Mouse (Mus musculus) lung, embryonic 15.5 days (tissue): ENCODE results near the gene Ccdc175. TPM values are rescaled to one million over a fixed set of nuclear protein-coding genes. Genes with fewer than 3 reads are reported as not detected.
A peak's percentile ranks its signal among the peaks of the same experiment; 100 is the strongest.

ENCODE experiments used
- ATAC-seq: fragments of 200-750 bp; cut with Nextera tagmentation; 2 replicates; pipeline ENCODE4 v1.8.0; 2017; ENCODE audit warnings: moderate number of reproducible peaks, borderline replicate concordance; ENCODE audit not compliant: low FRiP score, low TSS enrichment; ENCODE audit errors: extremely low read depth
- H3K27ac ChIP-seq: fragments of 300-500 bp; sonication (generic); 2 replicates; pipeline ENCODE4 v1.5.1; 2015; ENCODE audit warnings: moderate library complexity, mild to moderate bottlenecking, inconsistent platforms
- H3K27me3 ChIP-seq: fragments of 300-500 bp; sonication (generic); 2 replicates; pipeline ENCODE4 v1.6.1; 2015; ENCODE audit warnings: inconsistent platforms
- H3K36me3 ChIP-seq: fragments of 300-500 bp; sonication (generic); 2 replicates; pipeline ENCODE4 v1.6.1; 2015; ENCODE audit warnings: inconsistent platforms
- H3K4me1 ChIP-seq: fragments of 300-500 bp; sonication (generic); 2 replicates; pipeline ENCODE4 v1.6.1; 2015; ENCODE audit warnings: inconsistent platforms
- H3K4me2 ChIP-seq: fragments of 300-500 bp; sonication (generic); 2 replicates; pipeline ENCODE4 v1.6.1; 2015; ENCODE audit warnings: inconsistent platforms, mild to moderate bottlenecking, moderate library complexity
- H3K4me3 ChIP-seq: fragments of 300-500 bp; sonication (generic); 2 replicates; pipeline ENCODE4 v1.5.1; 2015; ENCODE audit warnings: mild to moderate bottlenecking, inconsistent platforms
- H3K9ac ChIP-seq: fragments of 300-500 bp; sonication (generic); 2 replicates; pipeline ENCODE4 v1.6.1; 2015; ENCODE audit warnings: inconsistent platforms
- H3K9me3 ChIP-seq: fragments of 300-500 bp; sonication (generic); 2 replicates; pipeline ENCODE4 v1.6.1; 2016; ENCODE audit warnings: inconsistent platforms
- WGBS: fragments of 180-500 bp; shearing (Covaris S2); methylation state at CpG from one replicate; pipeline ENCODE4 v1.1.7; 2015; 5-methylcytosine and 5-hydroxymethylcytosine counted together
- polyA plus RNA-seq: library from polyadenylated mRNA; unstranded; fragments of >200 nt; fragmentation: Nextera tagmentation; extraction: Ambion mirVana; gene quantifications from 2 replicates; pipeline ENCODE4 v1.2.1, GENCODE M21; 2015

The Ccdc175 gene
- polyA plus RNA-seq, 1 experiment from 2014 or later = not detected

GRCm38 (mm10) chr12:72089802-72090201 is 95.0 kb downstream of the Ccdc175 start:
- Histone ChIP-seq H3K9me3 (no peaks in the 10 kb centered on the region), H3K9ac (no peak overlapping the region), H3K4me3 (no peak overlapping the region), H3K4me2 (no peak overlapping the region), H3K4me1 (peaks cover 18% of the 10 kb centered on the region), H3K27ac (no peak overlapping the region), H3K36me3 (peaks cover 29% of the 10 kb centered on the region), H3K27me3 (no peaks in the 10 kb centered on the region)
- 94% methylated on average over 4 of the region's 4 CpGs for WGBS
- ATAC-seq = no peak

- no peak; the same call in 1 of the 2 replicates for ATAC-seq
- Histone ChIP-seq H3K27ac (peak overlapping the region; percentile 97), H3K9ac (peak overlapping the region; percentile 81), H3K36me3 (peaks cover 5% of the 10 kb centered on the region), H3K4me1 (peaks cover 37% of the 10 kb centered on the region), H3K4me3 (peak overlapping the region; percentile 74), H3K4me2 (peak overlapping the region; percentile 74), H3K27me3 (no peaks in the 10 kb centered on the region), H3K9me3 (no peaks in the 10 kb centered on the region)
- WGBS = 2% methylated on average over 18 of the region's 18 CpGs
These were observed 98.5 kb downstream of the Ccdc175 start for GRCm38 (mm10) chr12:72086166-72086825.

DNA sequence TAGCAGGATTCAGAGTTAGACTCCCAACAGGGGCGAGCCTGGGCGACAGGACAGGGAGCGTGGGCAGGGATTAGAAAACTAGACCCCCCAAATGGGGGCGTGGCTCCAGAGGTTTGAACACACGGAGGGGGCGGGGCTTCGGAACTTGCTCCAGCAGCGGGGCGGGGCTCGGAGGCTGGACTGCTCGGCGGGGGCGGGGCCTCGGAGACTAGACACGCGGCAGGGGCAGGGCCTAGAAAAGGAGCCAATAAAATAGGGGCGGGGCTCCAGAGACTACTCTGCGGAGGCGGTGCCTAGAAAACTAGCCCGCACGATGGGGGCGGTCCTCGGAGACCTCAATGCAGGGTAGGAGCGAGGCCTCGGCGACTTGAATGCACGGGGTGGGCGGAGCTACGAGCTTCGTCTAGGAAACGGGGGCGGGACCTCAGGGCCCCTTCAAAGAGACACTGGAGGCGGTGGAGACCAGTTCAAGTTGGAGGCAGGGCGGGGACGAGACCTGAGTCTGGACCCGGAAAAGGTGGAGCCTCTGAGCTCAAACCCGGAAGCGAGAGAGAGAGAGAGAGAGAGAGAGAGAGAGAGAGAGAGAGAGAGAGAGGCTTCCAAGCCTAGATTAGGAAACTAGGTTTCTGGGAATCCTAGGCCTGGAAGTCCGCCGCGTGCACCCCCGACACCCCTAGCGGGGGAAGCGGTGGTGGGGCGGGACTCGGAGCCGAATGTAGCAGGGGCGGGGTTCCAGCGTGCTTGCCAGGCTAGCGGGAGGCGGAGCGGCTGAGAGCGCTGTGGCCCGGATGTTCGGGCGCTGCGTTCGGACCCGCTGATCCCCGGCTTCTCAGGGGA is 99.3 kb downstream of the Ccdc175 start, which contains the start of the genes L3hypdh and Jkamp:
Gene L3hypdh (minus strand): TSS at position 111 of the 837 bp plus-strand sequence.
Gene Jkamp (plus strand): TSS at position 261 of the 837 bp plus-strand sequence.
- Histone ChIP-seq H3K27ac (peak within 1 kb of the TSS; percentile 97), H3K9ac (peak within 1 kb of the TSS; percentile 81), H3K36me3 (peaks cover 2% of the 10 kb centered on the region), H3K4me1 (peaks cover 37% of the 10 kb centered on the region), H3K9me3 (no peaks in the 10 kb centered on the region), H3K4me2 (peak within 1 kb of the TSS; percentile 85), H3K4me3 (peak within 1 kb of the TSS; percentile 74), H3K27me3 (no peaks in the 10 kb centered on the region)
- ATAC-seq = peak; percentile 97
- WGBS = under 1% methylated on average over 60 of the region's 60 CpGs

- Histone ChIP-seq H3K9me3 (no peaks in the 10 kb centered on the region), H3K9ac (peak overlapping the region; percentile 47), H3K4me3 (peak overlapping the region; percentile 74), H3K4me1 (peaks cover 37% of the 10 kb centered on the region), H3K36me3 (no peaks in the 10 kb centered on the region), H3K27ac (peak overlapping the region; percentile 82), H3K4me2 (peak overlapping the region; percentile 85), H3K27me3 (no peaks in the 10 kb centered on the region)
- under 1% methylated on average over 31 of the region's 31 CpGs for WGBS
- no peak; the same call in none of the 2 replicates for ATAC-seq
These were observed 99.9 kb downstream of the Ccdc175 start for GRCm38 (mm10) chr12:72085024-72085328.

GRCm38 (mm10) chr12:72084261-72085023 is 100.4 kb downstream of the Ccdc175 start:
- H3K4me1 ChIP-seq = peaks cover 37% of the 10 kb centered on the region
- peak; percentile 0; the same call in 1 of the 2 replicates for ATAC-seq
- no peaks in the 10 kb centered on the region for H3K36me3 ChIP-seq
- WGBS = 2% methylated on average over 46 of the region's 46 CpGs
- H3K27ac ChIP-seq = peak overlapping the region; percentile 82
- H3K27me3 ChIP-seq = no peaks in the 10 kb centered on the region
- no peaks in the 10 kb centered on the region for H3K9me3 ChIP-seq
- peak overlapping the region; percentile 47 for H3K9ac ChIP-seq
- H3K4me2 ChIP-seq = peak overlapping the region; percentile 85
- H3K4me3 ChIP-seq = peak overlapping the region; percentile 74

GRCm38 (mm10) chr12:72083265-72083664 is 101.6 kb downstream of the Ccdc175 start:
- no peaks in the 10 kb centered on the region for H3K36me3 ChIP-seq
- peaks cover 36% of the 10 kb centered on the region for H3K4me1 ChIP-seq
- H3K4me3 ChIP-seq = no peak overlapping the region
- H3K27ac ChIP-seq = no peak overlapping the region
- no peak for ATAC-seq
- H3K9ac ChIP-seq = no peak overlapping the region
- no peaks in the 10 kb centered on the region for H3K27me3 ChIP-seq
- H3K9me3 ChIP-seq = no peaks in the 10 kb centered on the region
- 77% methylated on average over 9 of the region's 9 CpGs for WGBS
- H3K4me2 ChIP-seq = no peak overlapping the region

DNA sequence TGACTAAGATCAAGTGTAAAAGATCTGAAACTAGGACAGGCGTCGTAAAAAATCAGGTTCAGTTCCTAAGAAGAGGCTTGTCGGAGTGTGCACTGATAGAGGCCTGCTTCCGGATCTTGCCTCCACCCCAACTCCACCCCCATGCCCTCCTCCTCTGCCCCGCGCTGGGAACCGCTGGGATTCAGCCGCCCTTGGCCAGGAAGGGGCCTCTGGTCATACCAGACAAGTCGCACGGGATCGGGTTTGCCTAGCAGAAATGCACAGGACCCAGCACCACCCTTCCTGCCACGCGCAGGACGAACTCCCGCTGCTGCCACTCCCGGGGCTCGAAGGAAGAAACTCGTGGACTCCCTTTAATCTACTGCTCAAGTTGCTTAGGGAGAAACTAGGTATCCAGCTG is 102.5 kb downstream of the Ccdc175 start:
- H3K9me3 ChIP-seq = no peaks in the 10 kb centered on the region
- WGBS = 12% methylated on average over 18 of the region's 18 CpGs
- no peaks in the 10 kb centered on the region for H3K27me3 ChIP-seq
- no peak for ATAC-seq
- peak overlapping the region; percentile 50 for H3K4me2 ChIP-seq
- peaks cover 27% of the 10 kb centered on the region for H3K4me1 ChIP-seq
- H3K4me3 ChIP-seq = no peak overlapping the region
- H3K36me3 ChIP-seq = no peaks in the 10 kb centered on the region
- no peak overlapping the region for H3K27ac ChIP-seq
- no peak overlapping the region for H3K9ac ChIP-seq

- Histone ChIP-seq H3K4me2 (peak overlapping the region; percentile 50), H3K9me3 (no peaks in the 10 kb centered on the region), H3K4me1 (peaks cover 25% of the 10 kb centered on the region), H3K4me3 (no peak overlapping the region), H3K9ac (no peak overlapping the region), H3K36me3 (0 out of 2 replicates have a peak, but pooled peaks cover under 1% of the 10 kb centered on the region), H3K27me3 (no peaks in the 10 kb centered on the region), H3K27ac (no peak overlapping the region)
- no peak for ATAC-seq
- 62% methylated on average over 3 of the region's 3 CpGs for WGBS
These were observed 102.9 kb downstream of the Ccdc175 start for GRCm38 (mm10) chr12:72081961-72082360.

DNA sequence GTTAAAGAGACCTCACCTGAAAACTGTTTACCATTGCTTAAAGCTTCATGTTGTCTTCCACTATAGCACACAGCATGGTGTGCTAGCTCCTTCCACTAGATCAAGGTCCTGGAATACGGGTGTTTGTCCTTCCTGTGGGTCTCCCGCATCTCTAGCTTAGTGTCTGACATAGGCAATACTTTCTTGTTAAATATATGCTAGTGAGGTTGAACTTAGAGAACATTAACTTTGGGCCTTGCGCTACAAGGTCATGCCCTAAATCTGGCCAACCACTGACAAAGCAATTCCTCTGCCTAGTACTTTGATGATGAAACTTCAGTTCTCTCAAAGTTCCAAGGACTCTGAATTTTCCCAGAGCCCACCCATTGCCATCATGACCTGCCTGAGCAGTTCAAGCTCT is 106.6 kb downstream of the Ccdc175 start:
- no peak for ATAC-seq
- no peaks in the 10 kb centered on the region for H3K9me3 ChIP-seq
- H3K4me3 ChIP-seq = no peak overlapping the region
- H3K4me2 ChIP-seq = no peak overlapping the region
- H3K9ac ChIP-seq = no peak overlapping the region
- peaks cover 9% of the 10 kb centered on the region for H3K4me1 ChIP-seq
- WGBS = 88% methylated on average over 3 of the region's 3 CpGs
- H3K36me3 ChIP-seq = 0 out of 2 replicates have a peak, but pooled peaks cover 4% of the 10 kb centered on the region
- H3K27me3 ChIP-seq = no peaks in the 10 kb centered on the region
- H3K27ac ChIP-seq = no peak overlapping the region

DNA sequence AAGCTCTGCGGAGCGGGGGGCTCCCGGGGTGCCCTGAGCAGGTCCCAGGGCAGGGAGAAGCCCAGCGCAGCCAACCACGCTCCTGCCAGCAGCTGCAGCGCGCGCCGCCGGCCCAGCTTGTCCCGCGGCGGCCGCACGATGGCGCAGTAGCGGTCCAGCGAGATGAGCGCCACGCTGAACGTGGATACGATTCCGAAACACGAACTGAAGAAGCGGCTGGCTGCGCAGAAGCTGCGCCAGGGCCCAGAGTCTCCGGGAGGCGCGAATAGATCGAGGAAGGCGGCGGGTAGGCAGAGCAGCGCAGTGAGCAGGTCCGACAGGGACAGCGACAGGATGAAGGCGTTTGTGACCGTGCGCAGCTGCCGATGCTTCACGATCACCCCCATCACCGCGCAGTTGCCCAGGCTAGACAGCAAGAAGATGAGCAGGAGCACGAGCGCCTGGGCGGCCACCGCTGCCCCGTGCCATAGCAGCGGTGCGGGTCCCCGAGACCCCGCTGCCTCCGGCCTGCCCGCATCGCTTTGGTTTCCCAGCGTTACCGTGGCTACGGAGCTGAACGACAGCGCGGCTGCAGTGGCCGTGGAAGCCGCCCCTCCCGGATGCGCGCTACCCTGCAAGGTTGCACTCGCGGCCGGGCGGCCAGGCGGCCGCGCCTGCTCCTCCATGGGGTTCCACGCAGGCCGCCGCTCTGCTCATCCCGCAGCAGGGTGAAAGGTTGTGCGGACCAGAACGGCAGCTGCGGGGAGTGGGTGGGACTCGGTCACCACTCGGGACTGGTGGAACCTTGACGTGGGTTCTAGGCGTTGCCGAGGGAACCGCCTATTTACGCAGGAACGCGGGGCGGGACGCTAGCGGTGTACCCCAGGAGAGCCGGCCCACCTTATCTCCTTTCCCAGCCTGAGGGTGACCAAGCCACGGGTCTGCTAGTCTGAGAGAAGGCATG is 114.2 kb downstream of the Ccdc175 start, which contains the start of gene Gpr135:
Gene Gpr135 (minus strand): TSS at position 799 of the 943 bp plus-strand sequence.
- peak; percentile 84 for ATAC-seq
- peaks cover 32% of the 10 kb centered on the region for H3K27me3 ChIP-seq
- WGBS = under 1% methylated on average over 94 of the region's 94 CpGs
- H3K4me3 ChIP-seq = peak within 1 kb of the TSS; percentile 70
- H3K4me2 ChIP-seq = peak within 1 kb of the TSS; percentile 100
- no peak within 1 kb of the TSS for H3K27ac ChIP-seq
- peak within 1 kb of the TSS; percentile 40 for H3K9ac ChIP-seq
- peaks cover 12% of the 10 kb centered on the region for H3K4me1 ChIP-seq
- no peaks in the 10 kb centered on the region for H3K36me3 ChIP-seq
- H3K9me3 ChIP-seq = no peaks in the 10 kb centered on the region
